Mouse (Mus musculus) liver, embryonic 14.5 days (tissue): ENCODE measurements at regions not wholly inside any gene's neighbourhood (a gene's known extent, or its start where the extent isn't known, plus 50 kb on each side); places are given as distances from the start of the nearest gene placed in this dataset.

Source experiments
- CTCF ChIP-seq: IDR thresholded peaks from 2 replicates; pipeline ENCODE4 v1.5.1; 2016; ENCODE audit warnings: antibody characterized with exemption, low read depth, control low read depth
- EP300 ChIP-seq: IDR thresholded peaks from 2 replicates; pipeline ENCODE4 v1.6.1; 2016; ENCODE audit warnings: antibody characterized with exemption, low read depth

DNA sequence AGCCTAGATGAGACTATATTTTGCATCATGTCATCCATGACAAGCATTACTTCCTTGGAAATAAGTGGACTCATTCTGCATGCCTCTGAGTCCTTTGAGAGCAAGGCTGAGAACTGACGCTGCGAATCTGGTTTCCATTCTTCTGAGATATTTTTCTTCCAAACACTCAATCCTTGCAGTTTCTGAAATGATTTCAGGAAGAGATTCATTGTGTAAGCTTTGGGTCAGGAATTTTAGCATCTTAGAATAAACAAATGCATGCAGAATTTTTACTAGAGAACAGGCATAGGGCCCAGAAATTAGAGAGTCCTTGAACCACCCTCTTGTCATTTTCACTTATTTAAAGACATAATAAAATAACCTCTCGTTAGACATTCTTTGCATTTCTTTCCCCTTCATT is 151.5 kb upstream of the Sema3a start:
- TF ChIP-seq CTCF (no peak), EP300 (no peak)
